Mouse (Mus musculus) heart, adult 9 months (tissue): ENCODE measurements around the gene Fam229a.
"Not testable (repeated sequence)": the region's sequence is repeated elsewhere in the genome, so short reads cannot be mapped to it uniquely, and the experiment has no call there.

Source experiments
- DNase-seq, 2 experiments: peaks; one replicate each; pipeline ENCODE4 v3.0.0; 2022; ENCODE audit warnings: low spot score in 2 of 2

Gene Fam229a

DNA sequence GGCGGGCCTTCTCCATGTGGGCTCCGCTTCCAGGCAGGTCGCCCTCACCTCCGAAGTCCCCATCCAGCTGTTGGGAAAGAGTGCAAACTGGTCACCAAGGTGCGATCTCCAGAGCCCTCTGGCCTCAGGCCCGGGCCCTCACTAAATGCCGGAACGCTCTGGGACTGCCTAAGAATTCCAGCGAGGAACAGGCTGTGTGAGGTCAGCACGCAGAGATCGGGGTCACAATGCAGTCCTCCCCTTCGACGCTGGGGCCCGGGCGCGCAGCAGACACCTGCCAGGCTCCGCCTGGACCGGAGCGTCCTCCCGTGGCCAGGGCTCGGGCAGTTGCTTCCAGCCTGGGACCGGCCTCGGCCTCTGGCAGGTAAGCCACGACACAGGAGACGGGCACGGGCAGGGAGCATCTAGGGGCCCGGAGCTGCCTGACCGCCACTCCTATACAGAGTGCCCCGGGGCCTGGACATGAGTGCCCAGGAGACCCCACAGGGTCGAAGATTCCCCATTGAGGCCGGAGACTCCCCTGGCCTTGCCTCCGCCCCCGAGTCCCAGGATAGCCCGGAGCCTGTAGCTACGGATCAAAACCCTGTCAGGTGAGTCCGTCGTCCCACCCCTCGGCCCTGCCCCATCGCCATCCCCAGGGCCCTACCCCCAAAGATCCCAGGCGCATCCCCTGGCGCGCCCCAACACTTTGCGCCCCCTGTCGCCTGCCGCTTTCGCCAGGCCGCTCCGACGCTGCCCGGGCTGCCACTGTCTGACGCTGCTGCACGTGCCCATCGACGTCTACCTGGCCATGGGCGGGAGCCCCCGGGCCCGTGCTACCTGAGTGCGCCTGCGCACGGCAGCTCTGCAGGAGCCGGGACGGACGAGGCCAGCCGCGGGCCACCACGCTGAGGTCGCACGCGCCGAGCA is at the start of gene Fam229a, which contains the start of gene Tssk3:
Gene Fam229a, plus strand, starts transcription at position 219 of the 909 bp plus-strand sequence.
Gene Tssk3, minus strand, starts transcription at position 51 of the 909 bp plus-strand sequence.
- no peak for DNase-seq

DNA sequence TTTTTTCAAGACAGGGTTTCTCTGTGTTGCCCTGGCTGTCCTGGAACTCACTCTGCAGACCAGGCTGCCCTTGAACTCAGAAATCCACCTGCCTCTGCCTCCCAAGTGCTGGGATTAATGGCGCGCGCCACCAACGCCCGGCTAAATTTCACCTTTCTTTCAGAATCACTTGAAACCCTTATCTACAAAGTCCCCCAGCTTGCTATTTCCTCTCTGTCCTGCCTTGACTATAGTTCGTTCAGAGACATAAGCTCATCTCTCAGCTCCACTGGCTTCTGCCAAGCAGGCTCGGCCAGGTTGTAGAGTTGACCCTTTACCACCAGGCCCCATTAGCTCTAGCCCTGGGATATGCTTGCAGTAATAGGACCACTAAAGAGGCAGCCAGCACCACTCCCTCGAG is 43.6 kb upstream of the Fam229a start:
- no peak for DNase-seq

DNA sequence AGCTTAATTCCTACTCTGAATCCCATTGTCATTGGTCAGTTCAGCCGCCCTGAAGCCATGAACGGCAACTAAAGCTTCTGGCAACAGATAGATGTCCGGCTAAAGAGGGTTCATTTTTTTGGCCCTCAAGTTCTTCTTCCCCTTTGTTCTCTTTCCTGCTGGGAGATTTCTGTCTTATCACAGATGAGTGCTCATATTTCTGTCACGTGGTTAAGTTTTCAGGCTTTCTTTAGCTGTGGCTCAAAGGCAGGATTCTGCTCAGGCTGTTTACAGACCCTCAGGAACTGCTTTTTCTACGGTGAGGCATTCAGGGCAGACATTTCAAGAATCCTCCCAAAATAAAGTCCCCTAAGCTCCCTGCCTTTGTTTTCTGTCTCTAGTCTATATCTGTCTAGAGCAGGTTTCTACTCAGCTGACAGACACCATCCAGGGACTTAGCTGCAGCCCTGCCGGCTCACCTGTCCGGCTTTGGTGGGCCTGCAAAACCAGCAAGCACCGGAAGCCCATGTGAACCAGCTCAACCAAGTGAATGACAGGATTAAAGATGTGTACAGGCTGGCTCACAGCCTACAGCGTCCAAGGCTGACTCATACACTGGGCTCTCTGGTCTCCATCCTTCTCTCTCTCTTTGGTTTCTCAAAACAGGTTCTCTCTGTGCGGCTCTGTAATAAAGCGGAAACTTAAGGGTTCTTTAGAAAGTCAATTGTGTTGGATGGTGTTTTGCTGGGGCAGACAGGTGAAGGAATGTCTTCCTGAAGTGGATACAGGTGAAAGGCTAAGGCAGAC is 43.0 kb upstream of the Fam229a start:
- DNase-seq: no peak

DNA sequence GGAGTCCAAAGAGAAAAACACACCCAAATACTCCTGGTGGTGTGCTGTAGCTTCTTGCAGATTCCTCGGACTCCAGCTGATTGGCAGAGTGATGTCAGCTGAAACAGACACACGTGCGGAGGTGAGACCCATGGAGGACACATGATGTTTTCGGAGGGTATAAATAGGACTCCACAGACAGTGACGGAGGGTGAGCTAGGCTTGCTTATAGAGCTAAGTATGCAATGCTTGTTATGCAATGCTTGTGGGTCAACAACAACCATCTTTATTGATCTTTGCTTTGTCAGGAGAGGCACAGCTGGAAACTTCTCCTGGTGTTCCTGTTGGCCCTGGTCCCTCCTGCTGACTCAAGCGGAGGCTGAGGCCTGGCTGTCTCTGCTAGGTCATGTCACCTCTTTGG is 42.3 kb upstream of the Fam229a start:
- DNase-seq: no peak

DNA sequence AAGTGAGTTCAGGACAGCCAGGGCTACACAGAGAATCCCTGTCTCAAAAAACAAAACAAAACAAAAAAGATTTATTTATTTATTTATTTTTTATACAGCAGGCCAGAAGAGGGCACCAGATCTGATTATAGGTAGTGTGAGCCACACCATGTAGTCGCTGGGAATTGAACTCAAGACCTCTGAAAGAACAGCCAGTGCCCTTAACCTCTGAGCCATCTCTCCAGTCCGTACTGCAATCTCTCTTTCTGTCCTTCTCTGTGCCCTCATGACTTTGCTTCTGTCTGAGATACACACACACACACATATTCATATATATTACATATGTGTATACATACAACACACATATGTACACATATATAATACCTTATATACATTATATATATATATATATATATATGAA is 40.1 kb upstream of the Fam229a start:
- no peak for DNase-seq

DNA sequence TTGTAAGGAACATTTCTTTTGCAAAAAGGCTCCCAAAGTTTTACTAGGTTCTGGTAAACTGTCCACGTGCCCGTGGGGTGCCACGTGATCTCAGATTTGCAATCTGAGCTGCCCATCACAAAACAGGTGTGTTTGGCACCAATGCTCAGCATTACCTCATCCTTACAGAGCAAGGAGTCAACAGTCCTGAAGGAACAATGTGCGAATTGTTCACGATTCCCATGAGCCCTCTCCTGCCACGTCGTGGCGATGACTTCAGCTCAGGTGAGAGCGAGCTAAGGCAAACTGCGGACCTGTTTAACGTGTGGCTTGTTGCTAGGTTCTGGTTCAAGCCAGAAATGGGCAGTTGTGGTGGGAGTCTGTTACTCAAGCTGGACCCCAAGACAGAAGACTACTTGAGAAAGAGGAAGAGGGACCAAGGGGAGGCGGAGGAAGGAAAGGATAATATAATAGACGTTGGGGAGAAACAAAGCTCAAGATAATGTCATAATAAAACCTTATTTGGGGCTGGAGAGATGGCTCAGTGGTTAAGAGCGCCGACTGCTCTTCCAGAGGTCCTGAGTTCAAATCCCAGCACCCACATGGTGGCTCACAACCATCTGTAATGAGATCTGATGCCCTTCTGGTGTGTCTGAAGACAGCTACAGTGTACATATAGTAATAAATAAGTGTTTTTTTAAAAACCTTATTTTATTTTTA is 39.4 kb upstream of the Fam229a start:
- DNase-seq: no peak

DNA sequence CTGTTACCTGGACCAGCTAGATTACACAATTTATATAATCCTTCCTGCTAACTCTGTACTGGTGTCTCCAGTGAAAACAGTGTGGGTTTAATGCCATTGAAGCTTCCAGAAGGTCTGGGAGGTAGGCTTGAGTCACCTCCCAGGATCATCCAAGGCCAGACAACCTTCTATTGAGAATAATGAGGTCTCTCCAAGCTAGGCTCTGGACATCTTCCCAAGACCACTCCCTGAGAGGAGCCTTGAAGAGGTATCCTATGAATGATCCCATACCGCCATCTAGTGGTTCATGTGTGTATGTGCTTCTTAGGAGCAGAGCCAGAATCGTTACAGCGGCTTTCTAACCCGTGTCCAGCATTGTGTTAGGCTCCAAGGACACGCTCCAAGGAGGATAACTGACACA is 35.7 kb upstream of the Fam229a start:
- peak; percentile 68 to 84 for DNase-seq

DNA sequence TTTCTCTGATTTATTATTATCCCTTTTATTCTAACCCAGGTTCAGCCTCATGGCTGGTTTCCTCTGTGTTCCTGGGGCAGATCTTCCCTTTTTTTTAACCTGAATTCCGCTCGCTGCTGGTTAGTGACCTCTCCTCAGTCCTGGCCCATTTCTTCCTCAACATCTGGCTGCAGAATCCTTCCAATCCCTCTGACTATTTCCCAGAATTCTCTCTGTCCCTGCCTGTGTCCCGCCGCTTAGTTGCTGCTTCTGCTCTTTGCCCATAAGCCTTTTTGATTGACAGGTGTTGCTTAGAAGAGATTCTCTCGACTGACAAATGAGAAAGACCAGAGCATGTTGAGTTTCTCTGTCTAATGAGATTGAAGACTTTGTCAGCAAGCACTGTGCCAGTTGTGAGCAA is 34.9 kb upstream of the Fam229a start:
- DNase-seq: no peak

DNA sequence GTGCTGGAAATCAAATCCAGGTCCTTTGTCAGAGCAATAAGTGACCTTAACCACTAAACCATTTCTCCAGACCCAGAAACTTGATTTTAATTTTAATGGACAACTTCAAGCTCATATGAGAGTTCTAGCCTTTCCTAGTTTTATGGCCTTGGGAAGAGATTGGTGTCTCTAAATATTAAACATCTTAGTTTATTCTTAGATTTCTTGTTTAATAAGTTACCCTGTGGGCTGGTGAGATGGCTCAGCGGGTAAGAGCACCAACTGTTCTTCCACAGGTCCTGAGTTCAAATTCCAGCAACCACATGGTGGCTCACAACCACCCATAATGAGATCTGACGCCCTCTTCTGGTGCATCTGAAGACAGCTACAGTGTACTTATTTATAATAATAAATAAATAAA is 33.7 kb upstream of the Fam229a start:
- DNase-seq: not testable (repeated sequence)

DNA sequence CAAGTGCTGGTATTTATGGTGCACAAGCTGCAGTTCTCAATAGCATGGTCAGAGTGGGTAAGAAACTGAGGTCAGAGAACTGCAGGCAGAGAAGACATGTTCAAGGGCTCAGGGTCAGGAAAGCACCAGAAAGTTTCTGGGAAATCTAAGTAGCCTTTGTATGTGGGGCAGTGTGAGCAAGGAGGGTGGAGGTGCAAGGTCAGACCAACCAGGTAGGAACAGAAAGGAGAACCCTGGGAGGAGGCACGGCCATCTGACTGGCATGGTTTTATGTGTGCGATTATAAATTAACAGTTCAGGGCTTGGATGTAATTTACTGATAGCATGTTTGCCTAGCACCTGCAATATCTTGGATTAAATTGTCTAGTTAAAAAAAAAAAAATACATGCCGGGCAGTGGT is 31.3 kb upstream of the Fam229a start:
- no peak for DNase-seq

DNA sequence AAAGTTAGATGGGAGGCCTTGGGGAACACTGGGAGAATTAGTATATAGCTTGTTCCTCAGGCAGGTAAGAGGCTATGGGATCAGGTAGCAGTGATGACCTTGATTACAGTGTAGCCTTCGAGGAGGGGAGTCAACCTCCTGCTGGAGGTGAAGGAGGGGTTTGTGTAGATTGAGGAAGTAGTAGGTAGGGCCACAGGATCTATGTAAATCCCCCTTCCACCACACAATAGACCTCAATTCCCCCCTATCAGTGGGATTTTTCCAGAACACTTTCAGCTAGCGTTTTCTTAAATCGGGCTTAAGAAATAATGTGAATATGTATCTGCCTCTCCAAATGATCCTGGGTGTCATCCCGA is 30.2 kb upstream of the Fam229a start:
- DNase-seq: no peak

DNA sequence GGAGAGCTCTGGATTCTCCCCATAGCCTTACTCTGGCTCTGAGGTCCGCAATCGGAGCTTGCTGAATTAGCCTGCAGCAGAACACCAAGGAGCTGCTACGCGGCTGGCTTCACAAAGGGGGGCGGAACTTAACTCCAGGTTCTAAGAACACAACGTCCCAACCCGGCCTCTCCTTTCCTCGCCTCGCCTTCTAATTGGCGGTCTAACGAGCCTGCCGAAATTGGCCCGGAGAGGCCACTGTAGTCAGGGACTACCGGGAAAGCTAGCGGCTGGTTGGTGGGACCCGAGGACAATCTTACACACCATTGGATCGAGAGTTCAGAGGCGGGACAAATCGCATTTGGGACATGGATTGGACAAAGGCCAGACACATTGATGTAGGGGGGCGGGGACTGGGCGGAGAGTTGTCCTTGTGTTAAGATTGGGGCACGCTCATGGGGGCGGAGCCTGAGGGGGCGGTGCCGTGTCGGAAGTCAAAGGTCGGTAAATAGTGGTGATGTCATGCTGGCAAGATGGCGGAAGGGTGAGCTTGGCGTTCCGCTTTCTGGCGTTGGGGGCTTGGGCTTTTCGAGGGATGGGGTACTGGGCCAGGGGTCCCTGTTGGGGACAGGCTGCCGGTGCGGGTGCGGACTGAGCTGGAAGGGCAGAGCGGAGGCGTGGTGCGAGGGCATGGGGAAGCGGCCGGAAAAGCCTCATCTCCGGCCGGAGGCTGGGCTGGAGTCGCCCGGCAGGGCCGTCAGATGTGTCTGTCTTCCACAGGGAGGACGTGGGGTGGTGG is 29.6 kb upstream of the Fam229a start, which contains the start of gene Bsdc1:
Gene Bsdc1, plus strand, starts transcription at position 399 of the 778 bp plus-strand sequence.
- DNase-seq: peak; percentile 100

DNA sequence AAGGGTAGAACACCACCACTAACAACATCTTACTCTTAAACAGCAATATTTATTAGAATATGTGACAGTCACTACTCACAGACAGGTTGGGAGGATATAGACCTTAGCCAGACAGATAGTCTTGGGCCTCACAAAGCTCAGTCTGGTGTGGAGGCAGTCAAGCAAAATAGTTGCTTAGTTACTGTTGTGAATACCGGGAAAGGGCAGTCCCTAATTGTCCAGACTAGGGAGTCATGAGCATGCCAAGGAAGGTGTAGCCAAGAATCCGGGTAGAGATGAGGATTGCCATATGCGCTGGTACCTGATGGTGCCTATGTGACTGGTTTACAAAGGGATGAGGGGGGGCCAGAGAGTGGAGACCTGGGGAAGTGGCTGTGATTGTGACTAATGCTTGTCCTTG is 28.9 kb upstream of the Fam229a start:
- no peak for DNase-seq

DNA sequence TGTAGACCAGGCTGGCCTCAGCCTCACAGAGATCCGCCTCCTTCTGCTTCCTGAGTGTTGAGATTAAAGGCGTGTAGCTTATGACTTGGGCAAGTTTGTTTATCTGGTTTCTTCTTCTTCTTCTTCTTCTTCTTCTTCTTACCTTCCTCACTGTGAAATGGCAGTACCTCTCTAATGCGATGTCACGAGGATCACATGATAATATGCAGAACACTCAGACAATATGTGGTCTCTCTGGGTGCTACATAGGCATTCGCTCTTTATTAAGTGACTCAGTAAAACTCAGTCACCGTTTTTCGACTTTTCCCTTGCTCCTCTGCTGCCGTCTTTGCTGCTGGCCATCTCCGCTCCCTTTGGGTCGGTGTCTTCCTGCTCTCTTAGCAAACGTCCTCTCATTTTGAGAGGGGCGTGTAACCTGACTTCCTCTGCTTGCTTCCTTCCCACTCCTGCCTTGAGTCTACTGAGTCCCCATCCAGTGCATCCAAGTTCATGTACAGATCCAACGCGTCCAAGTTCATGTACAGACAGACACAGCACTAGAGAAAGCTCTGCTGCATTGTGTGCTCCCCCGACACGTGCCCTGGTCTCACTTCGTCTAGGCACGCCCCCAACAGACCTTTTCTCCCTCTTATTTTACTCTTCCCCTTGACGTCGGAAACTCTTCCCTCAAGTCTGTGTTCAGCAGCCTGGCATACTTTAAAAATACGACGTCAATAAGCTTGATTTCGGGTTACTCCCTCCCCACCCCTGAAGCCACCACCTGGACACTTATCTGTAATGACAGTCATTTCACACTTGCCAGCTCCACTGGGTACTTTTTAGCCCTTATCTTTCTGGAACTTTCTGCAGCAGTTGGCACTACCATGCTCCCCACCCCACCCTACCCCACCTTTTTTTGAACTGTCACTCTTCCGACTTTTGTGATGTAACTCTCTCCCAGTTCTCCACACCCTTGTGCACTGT is 27.6 kb upstream of the Fam229a start:
- no peak for DNase-seq

DNA sequence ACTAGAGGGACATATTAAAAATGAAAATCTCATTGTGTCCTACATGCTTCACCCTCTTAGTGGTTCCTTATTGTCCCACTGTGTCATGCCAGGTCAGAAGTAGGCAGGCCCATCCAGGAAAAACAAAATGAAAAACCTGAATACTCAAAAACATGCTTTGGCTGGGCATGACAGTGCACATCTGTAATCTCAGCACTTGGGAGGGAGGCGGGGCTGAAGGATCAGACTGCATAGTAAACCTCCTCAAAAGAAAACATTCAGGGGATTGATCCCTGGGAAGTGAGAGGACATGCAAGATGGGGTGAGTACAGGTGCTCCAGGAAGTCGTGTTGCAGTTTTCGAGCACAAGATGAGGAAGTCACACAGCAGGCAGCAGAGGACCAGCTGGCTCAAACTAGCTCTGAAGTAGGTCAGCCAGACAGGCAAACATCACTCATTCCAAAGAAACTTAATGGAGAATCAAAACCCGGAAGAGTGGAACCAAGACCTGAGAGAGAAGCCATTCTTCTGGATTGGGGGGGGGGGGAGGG is 26.6 kb upstream of the Fam229a start:
- no peak for DNase-seq

DNA sequence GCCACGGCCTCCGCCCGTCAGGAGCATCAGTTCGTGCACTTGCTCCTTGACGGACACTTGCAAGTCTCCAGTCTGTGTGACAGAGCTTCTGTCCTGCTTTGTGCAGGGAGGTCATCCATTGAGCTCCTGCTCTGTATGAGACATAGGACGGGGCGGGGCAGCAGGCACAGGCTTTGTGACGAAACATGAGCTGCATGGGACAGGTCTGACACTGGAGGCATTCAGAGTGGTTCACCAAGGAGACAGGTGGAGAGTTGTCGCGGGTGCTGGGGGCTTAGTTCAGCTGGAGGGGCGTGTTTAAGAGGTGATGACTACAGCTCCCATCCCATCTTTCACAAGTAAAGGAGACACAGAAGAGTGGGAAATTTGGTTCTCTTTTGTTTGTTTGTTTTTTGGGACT is 14.9 kb upstream of the Fam229a start:
- no peak for DNase-seq

DNA sequence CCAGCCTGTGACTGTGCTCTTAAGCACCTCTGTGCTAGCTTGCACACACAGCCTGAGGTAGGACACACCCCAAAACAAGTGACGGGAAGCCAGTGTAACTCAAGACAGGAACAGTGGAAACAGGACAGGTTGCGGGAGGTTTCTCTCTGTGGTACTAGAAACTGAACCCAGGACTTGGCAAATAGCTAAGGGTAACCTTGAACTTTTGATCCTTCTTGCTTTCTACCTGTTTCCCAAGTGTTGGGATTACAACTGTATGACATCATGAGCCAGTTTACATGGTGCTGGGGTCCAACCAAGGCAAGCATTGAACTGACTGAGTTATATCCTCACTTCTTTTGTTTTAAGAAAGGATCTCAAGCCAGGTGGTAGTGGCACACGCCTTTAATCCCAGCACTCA is 11.1 kb upstream of the Fam229a start:
- no peak for DNase-seq

DNA sequence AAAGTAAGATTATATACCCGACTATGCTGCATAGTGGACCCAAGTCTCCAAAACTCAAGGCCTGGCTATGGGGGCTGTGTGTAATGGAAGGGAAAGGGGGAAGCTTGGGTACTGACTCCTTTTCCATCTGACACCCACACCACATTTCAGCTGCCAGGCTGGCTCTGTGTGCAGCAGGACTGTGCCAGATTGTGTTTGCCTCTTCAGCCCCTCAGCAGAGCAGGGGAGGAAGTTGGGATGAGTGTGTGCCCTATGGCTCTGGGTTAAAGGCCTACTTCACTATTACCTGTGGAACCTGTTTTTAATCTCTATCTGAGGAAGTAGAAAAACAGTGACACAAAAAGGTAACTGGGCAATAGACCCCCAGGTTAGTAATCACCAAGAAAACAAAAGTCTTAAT is 9.9 kb upstream of the Fam229a start:
- DNase-seq: no peak

DNA sequence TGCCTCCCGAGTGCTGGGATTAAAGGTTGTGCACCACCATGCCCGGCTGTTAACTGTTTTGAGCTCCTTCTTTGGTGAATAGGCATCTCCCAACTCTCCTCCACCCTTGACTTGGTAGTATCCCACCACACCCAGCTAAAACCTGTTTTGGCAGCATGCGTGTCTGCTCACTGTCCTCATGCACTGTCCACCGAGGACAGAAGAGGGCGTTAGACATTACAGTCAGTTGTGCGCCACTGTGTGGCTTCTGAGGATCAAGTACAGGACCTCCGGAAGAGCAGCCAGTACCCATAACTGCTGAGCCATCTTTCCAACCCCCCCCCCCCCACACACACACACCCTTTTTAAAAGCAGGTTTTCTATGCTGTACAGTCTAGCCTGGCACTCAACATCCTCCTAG is 3.7 kb downstream of the Fam229a start:
- DNase-seq: no peak
